Mouse (Mus musculus) CH12.LX (cell line): Measurements from ENCODE around the gene Eif1ad.

ENCODE experiments used
- CTCF ChIP-seq, 2 experiments: IDR thresholded peaks in 1 of 2; conservative IDR thresholded peaks in 1 of 2; 2 replicates each; pipeline ENCODE4 v1.5.1; 2011 to 2012; ENCODE audit warnings: low read depth in 2 of 2, low read length in 2 of 2, improper control_type of control experiment in 1 of 2, inconsistent platforms in 1 of 2, mild to moderate bottlenecking in 1 of 2, moderate library complexity in 1 of 2
- MAFK ChIP-seq: IDR thresholded peaks from 2 replicates; pipeline ENCODE4 v1.6.1; 2011; ENCODE audit warnings: low read length, improper control_type of control experiment; ENCODE audit not compliant: insufficient replicate concordance
- POLR2A ChIP-seq: IDR thresholded peaks from 2 replicates; pipeline ENCODE4 v1.6.1; 2011; ENCODE audit warnings: low read depth, mild to moderate bottlenecking, improper control_type of control experiment, low read length
- USF2 ChIP-seq: conservative IDR thresholded peaks from 2 replicates; pipeline ENCODE4 v1.6.1; 2011; ENCODE audit warnings: low read depth, low read length, improper control_type of control experiment

DNA sequence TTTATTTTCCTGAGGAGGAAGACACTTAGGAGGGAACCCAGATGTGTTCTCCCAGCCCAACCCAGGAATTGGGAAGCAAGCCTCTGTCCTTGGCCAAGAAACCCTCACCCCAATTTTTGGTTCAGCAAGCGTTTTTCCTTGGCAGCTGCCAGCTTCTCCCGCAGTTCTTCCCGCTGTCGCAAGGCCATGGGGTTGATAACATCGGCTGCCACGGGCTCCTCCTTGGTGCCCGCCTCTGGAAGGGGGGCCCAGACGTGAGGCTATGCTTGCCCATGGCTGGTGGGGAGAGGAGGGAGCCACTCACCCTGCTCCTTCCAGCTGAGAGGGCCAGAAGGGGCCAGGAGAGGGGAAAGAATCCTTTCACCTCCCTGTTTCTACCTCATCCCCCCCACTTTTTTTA lies 18.2 kb downstream of the Eif1ad start:
- TF ChIP-seq CTCF (conservative IDR thresholded peaks at IDR 0.05 in 1 of 2, IDR thresholded peaks at IDR 0.05 in 1 of 2; ENCODE audit: low read depth in 2 of 2, low read length in 2 of 2) = no peak
- TF ChIP-seq MAFK = no peak
- TF ChIP-seq USF2 = no peak
- no peak for TF ChIP-seq POLR2A
